In the genomic region with DNA sequence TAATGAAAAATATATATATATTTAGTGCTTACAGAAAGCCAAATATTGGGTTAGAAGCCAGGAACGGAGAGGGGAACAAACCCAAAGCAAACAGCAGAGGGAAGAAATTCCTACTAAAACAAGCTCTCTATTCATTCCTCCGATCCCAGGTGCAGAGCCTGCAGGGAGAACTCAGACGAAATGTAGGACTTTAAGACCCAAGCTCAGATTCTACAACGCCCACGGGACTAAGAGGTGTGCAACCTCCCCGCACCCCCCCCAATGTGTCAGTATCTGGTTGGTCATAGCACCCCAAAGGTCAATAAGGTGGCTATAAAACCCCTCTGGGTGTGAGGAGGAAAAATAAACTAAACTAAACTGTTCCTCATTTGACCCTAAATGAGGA, we compare ENCODE assay signal across 10 mouse cellular contexts.
DNase-seq lines count a peak whose midpoint lies in the region; ATAC-seq and TF ChIP-seq lines count a peak whose summit lies in the region.
"Had no signal": no experiment of that assay in that cellular context is flagged by ENCODE, and none has a peak within 500 bp of the region (broad histone marks: within the 10 kb centered on the region; RNA-seq: fewer than 3 reads in every experiment).

No protein-coding gene starts in this region.

- no peak for DNase-seq in cerebellum, adult 2 months
- DNase-seq in cerebellum, postnatal 25 days: no peak
- no peak for DNase-seq in kidney, postnatal 4 days
- DNase-seq in midbrain, postnatal 0 days (ENCODE audit: low spot score): no peak
- no peak for DNase-seq in liver, postnatal 0 days
- no peak for DNase-seq in adrenal gland, adult 2 months

- no peak for TF ChIP-seq POLR2A in cerebellum, adult 2 months (IDR thresholded peaks at IDR 0.05; ENCODE audit: borderline replicate concordance, insufficient read depth, low read length)

- peak overlapping the region; percentile 47; the same call in 1 of the 2 replicates for H3K9ac ChIP-seq in kidney, embryonic 14.5 days (ENCODE audit: low read depth, low read length)
- H3K9ac ChIP-seq in hindbrain, embryonic 13.5 days: no peak overlapping the region; the same call in 1 of the 2 replicates
- no peak overlapping the region for H3K9ac ChIP-seq in midbrain, postnatal 0 days (replicated peaks; ENCODE audit: low read length, poor library complexity, severe bottlenecking)
- no peak overlapping the region for H3K9ac ChIP-seq in liver, postnatal 0 days (replicated peaks)

- no peaks in the 10 kb centered on the region for H3K36me3 ChIP-seq in kidney, embryonic 14.5 days (ENCODE audit: control insufficient read depth, insufficient read depth, low read length)
- H3K36me3 ChIP-seq in hindbrain, embryonic 13.5 days: no peaks in the 10 kb centered on the region
- H3K36me3 ChIP-seq in midbrain, postnatal 0 days (ENCODE audit: insufficient read depth, low read length): no peaks in the 10 kb centered on the region
- H3K36me3 ChIP-seq in liver, postnatal 0 days (replicated peaks; ENCODE audit: insufficient read depth, low read length): no peaks in the 10 kb centered on the region
- H3K36me3 ChIP-seq: G1E had no signal

- peak overlapping the region; percentile 53 for H3K27ac ChIP-seq in cerebellum, adult 2 months (ENCODE audit: insufficient read depth, low read length)
- 0 out of 2 replicates have a peak overlapping the region, but pooled peaks have one; percentile 73 for H3K27ac ChIP-seq in kidney, embryonic 14.5 days (ENCODE audit: low read depth, low read length)
- H3K27ac ChIP-seq in hindbrain, embryonic 13.5 days: no peak overlapping the region
- no peak overlapping the region for H3K27ac ChIP-seq in midbrain, postnatal 0 days (ENCODE audit: low read depth, low read length)
- H3K27ac ChIP-seq in liver, postnatal 0 days (ENCODE audit: low read depth): no peak overlapping the region

- H3K9me3 ChIP-seq in kidney, embryonic 14.5 days (ENCODE audit: control insufficient read depth, low read length): no peaks in the 10 kb centered on the region
- no peaks in the 10 kb centered on the region for H3K9me3 ChIP-seq in hindbrain, embryonic 13.5 days
- no peaks in the 10 kb centered on the region for H3K9me3 ChIP-seq in midbrain, postnatal 0 days (ENCODE audit: low read length)
- no peaks in the 10 kb centered on the region for H3K9me3 ChIP-seq in liver, postnatal 0 days (ENCODE audit: low read length)
- H3K9me3 ChIP-seq: G1E had no signal

- H3K4me2 ChIP-seq in kidney, embryonic 14.5 days (replicated peaks; ENCODE audit: low read depth, low read length): peak overlapping the region; percentile 39
- peak overlapping the region; percentile 35 for H3K4me2 ChIP-seq in hindbrain, embryonic 13.5 days
- 0 out of 2 replicates have a peak overlapping the region, but pooled peaks have one; percentile 18 for H3K4me2 ChIP-seq in midbrain, postnatal 0 days (ENCODE audit: low read depth, low read length, poor library complexity, severe bottlenecking)
- H3K4me2 ChIP-seq in liver, postnatal 0 days (ENCODE audit: low read depth, low read length): no peak overlapping the region

- no peak overlapping the region for H3K4me3 ChIP-seq in cerebellum, adult 2 months (replicated peaks; ENCODE audit: insufficient read depth, low read depth, low read length)
- H3K4me3 ChIP-seq in kidney, embryonic 14.5 days (ENCODE audit: low read length): peak overlapping the region; percentile 16; the same call in 1 of the 2 replicates
- H3K4me3 ChIP-seq in hindbrain, embryonic 13.5 days: no peak overlapping the region
- H3K4me3 ChIP-seq in midbrain, postnatal 0 days (ENCODE audit: low read depth, low read length): no peak overlapping the region
- no peak overlapping the region for H3K4me3 ChIP-seq in liver, postnatal 0 days (ENCODE audit: low read depth, low read length)

- no peak for ATAC-seq in kidney, embryonic 14.5 days (ENCODE audit: low FRiP score, low TSS enrichment)
- no peak for ATAC-seq in hindbrain, embryonic 13.5 days (ENCODE audit: low FRiP score)
- ATAC-seq in midbrain, postnatal 0 days (ENCODE audit: low FRiP score): no peak
- ATAC-seq in liver, postnatal 0 days: no peak
- ATAC-seq: inflammation-experienced regulatory T-cells, adult 6 months had no signal

- no peaks in the 10 kb centered on the region for H3K27me3 ChIP-seq in cerebellum, adult 2 months (ENCODE audit: control insufficient read depth, insufficient read depth, low read length)
- H3K27me3 ChIP-seq in kidney, embryonic 14.5 days (ENCODE audit: control insufficient read depth, insufficient read depth, low read length): peaks cover 2% of the 10 kb centered on the region; the same call in 1 of the 2 replicates
- peaks cover 18% of the 10 kb centered on the region for H3K27me3 ChIP-seq in hindbrain, embryonic 13.5 days
- no peaks in the 10 kb centered on the region for H3K27me3 ChIP-seq in midbrain, postnatal 0 days (ENCODE audit: insufficient read depth, low read length)
- 0 out of 2 replicates have a peak, but pooled peaks cover 4% of the 10 kb centered on the region for H3K27me3 ChIP-seq in liver, postnatal 0 days (ENCODE audit: insufficient read depth, low read length)

- no peak for TF ChIP-seq EP300 in liver, postnatal 0 days (IDR thresholded peaks at IDR 0.05; ENCODE audit: low read depth)

- WGBS in cerebellum, adult 2 months: 52% methylated on average over 6 of the region's 6 CpGs
- 10% methylated on average over 6 of the region's 6 CpGs for WGBS in kidney, embryonic 14.5 days
- 55% methylated on average over 6 of the region's 6 CpGs for WGBS in hindbrain, embryonic 13.5 days
- WGBS in midbrain, postnatal 0 days: 44% methylated on average over 6 of the region's 6 CpGs
- 25% methylated on average over 6 of the region's 6 CpGs for WGBS in liver, postnatal 0 days (ENCODE audit: insufficient replicate concordance)

- peaks cover 10% of the 10 kb centered on the region for H3K4me1 ChIP-seq in cerebellum, adult 2 months (ENCODE audit: control insufficient read depth, insufficient read depth, low read length)
- H3K4me1 ChIP-seq in kidney, embryonic 14.5 days (ENCODE audit: control insufficient read depth, insufficient read depth, low read length): peaks cover 30% of the 10 kb centered on the region
- peaks cover 16% of the 10 kb centered on the region for H3K4me1 ChIP-seq in hindbrain, embryonic 13.5 days (replicated peaks)
- H3K4me1 ChIP-seq in midbrain, postnatal 0 days (ENCODE audit: insufficient read depth, low read length): peaks cover 3% of the 10 kb centered on the region; the same call in 1 of the 2 replicates
- peaks cover 6% of the 10 kb centered on the region; the same call in 1 of the 2 replicates for H3K4me1 ChIP-seq in liver, postnatal 0 days (ENCODE audit: insufficient read depth)

- TF ChIP-seq CTCF in cerebellum, adult 2 months (IDR thresholded peaks at IDR 0.05; ENCODE audit: borderline replicate concordance, insufficient read depth, low read depth, low read length): no peak
- TF ChIP-seq CTCF in midbrain, postnatal 0 days (IDR thresholded peaks at IDR 0.05): no peak; the same call in 1 of the 2 replicates
- TF ChIP-seq CTCF in liver, postnatal 0 days (IDR thresholded peaks at IDR 0.05; ENCODE audit: low read depth): no peak

Comparison
In these comparisons a context has a peak if more than half of its experiments do, and no peak if none do; other contexts are left out.
1. H3K27ac ChIP-seq: peak in cerebellum, adult 2 months (single experiment) and kidney, embryonic 14.5 days (single experiment); none in hindbrain, embryonic 13.5 days (single experiment), midbrain, postnatal 0 days (single experiment) and liver, postnatal 0 days (single experiment).